Mouse (Mus musculus) megakaryocyte, embryonic 14.5 days (primary cell): ENCODE measurements around the gene Cngb1.

Experiments used
- FLI1 ChIP-seq: IDR thresholded peaks from 2 replicates; pipeline ENCODE4 v1.6.1; 2012; ENCODE audit warnings: low read length, inconsistent platforms, mixed read lengths
- GATA1 ChIP-seq: IDR thresholded peaks from 3 replicates; pipeline ENCODE4 v1.6.1; 2012; ENCODE audit warnings: mixed read lengths, low read length, inconsistent platforms, borderline replicate concordance

DNA sequence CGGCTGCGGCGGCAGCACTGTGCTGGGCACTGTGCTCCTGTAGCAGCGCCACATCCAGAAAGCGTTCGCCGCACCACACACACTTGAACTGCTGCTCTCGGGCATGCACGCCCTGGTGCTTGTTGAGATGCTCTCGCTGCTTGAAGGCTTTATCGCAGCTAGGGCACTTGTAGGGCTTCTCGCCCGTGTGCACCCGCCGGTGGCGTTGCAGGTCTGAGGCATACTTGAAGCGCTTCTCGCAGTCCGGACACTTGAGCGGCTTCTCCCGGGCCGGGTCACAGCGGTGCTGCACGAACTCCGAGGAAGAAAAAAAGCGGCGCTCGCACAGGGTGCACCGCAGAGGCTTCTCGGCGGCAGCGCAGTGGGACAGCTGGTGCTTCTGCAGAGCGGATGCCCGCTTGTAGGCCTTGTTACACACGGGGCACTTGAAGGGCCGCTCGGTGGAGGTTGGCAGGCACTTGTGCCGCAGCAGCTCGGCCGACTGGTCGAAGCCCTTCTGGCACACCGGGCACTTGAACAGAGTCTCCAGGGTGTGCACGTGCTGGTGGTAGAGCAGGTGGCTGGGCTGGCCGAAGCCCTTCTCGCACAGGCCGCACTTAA is 21.6 kb upstream of the Cngb1 start:
- TF ChIP-seq GATA1 (no peak), FLI1 (no peak)
